Mouse (Mus musculus) CD4-positive naive resting alpha-beta T cell, adult 57 days (primary cell): Measurements from ENCODE around the gene Cacna2d1. TPM values are rescaled to one million over a fixed set of nuclear protein-coding genes. Genes with fewer than 3 reads are reported as not detected.

ENCODE experiments used
- total RNA-seq: library from RNA; stranded (reverse); gene quantifications from one replicate; pipeline ENCODE4 v1.2.4, GENCODE M21; 2023

Gene Cacna2d1
- not detected for total RNA-seq

DNA sequence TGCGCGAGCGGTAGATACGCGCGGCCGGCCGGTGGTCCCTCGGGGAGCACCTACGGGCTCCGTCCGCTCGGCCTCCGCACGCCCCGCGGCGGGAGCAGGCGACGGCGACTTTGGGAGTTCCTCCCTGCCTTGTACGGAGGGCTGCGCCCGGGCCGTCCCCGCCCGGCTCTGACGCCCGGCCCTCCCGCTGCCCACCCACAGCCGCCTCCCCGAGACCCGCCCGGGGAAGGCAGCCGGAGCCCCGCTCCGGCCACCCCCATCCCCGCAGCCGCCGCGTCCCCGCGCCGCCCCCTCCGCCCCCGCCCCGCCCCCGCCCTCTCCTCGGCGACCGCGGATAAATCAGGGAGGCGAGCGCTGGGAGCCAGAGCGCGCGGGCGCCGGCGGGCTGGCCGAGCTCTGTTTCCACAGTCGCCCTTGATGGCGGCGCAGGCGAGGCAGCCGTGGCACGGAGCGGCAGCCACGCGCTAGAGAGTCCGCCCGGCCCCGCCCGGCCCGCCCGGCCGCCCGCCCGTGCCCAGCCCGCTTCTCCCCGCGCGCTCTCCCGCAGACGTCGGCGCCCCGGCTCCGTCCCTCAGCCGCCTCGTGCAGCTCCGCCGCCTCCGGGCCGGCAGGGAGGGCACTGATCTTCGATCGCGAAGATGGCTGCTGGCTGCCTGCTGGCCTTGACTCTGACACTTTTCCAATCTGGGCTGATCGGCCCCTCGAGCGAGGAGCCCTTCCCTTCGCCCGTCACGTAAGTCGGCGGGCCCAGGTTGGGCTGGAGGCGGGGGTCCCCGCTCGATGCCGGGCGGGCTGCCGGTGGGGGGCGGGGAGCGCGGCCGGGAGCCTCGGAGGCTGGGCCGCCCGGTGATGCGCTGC lies at the start of gene Cacna2d1:
TSS of gene Cacna2d1 (plus strand) at position 316 of the 858 bp plus-strand sequence.

Other genes with a start within 250 kb of the Cacna2d1 start
- not detected for gene Speer4c, start 220.4 kb upstream of the Cacna2d1 start, total RNA-seq